Mouse (Mus musculus) limb, embryonic 12.5 days (tissue): ENCODE measurements around the gene Aipl1. TPM values are rescaled to one million over a fixed set of nuclear protein-coding genes. Genes with fewer than 3 reads are reported as not detected.

Experiments used
- ATAC-seq: fragments of 200-750 bp; cut with Nextera tagmentation; 2 replicates; pipeline ENCODE4 v1.8.0; 2017; ENCODE audit warnings: low read depth, moderate TSS enrichment; ENCODE audit not compliant: insufficient number of reproducible peaks, insufficient read depth, low FRiP score, low TSS enrichment
- H3K27ac ChIP-seq: fragments of 300-500 bp; sonication (generic); 2 replicates; pipeline ENCODE4 v1.5.1; 2016; ENCODE audit warnings: mild to moderate bottlenecking, moderate library complexity
- H3K27me3 ChIP-seq: fragments of 300-500 bp; sonication (generic); 2 replicates; pipeline ENCODE4 v1.6.1; 2016; ENCODE audit warnings: mild to moderate bottlenecking, moderate library complexity
- H3K36me3 ChIP-seq: fragments of 300-500 bp; sonication (generic); 2 replicates; pipeline ENCODE4 v1.6.1; 2016; ENCODE audit warnings: mild to moderate bottlenecking, moderate library complexity
- H3K4me1 ChIP-seq: fragments of 300-500 bp; sonication (generic); replicated peaks from 2 replicates; pipeline ENCODE4 v1.6.1; 2016
- H3K4me2 ChIP-seq: fragments of 300-500 bp; sonication (generic); 2 replicates; pipeline ENCODE4 v1.6.1; 2016; ENCODE audit warnings: mild to moderate bottlenecking, moderate library complexity
- H3K4me3 ChIP-seq: fragments of 300-500 bp; sonication (generic); replicated peaks from 2 replicates; pipeline ENCODE4 v1.5.1; 2016; ENCODE audit warnings: mild to moderate bottlenecking
- H3K9ac ChIP-seq: fragments of 300-500 bp; sonication (generic); replicated peaks from 2 replicates; pipeline ENCODE4 v1.6.1; 2016; ENCODE audit warnings: mild to moderate bottlenecking, moderate library complexity
- H3K9me3 ChIP-seq: fragments of 300-500 bp; sonication (generic); 2 replicates; pipeline ENCODE4 v1.6.1; 2016; ENCODE audit warnings: mild to moderate bottlenecking, moderate library complexity
- WGBS: fragments of 180-500 bp; shearing (Covaris S2); methylation state at CpG from one replicate; pipeline ENCODE4 v1.1.7; 2016; 5-methylcytosine and 5-hydroxymethylcytosine counted together
- polyA plus RNA-seq: library from polyadenylated mRNA; unstranded; fragments of >200 nt; fragmentation: Nextera tagmentation; extraction: Ambion mirVana; gene quantifications from 2 replicates; pipeline ENCODE4 v1.2.1, GENCODE M21; 2016

Aipl1 gene
- polyA plus RNA-seq = 0.31 and 0.32 TPM in 2 replicates

GRCm38 (mm10) chr11:72037409-72037808 lies at the start of gene Aipl1:
Gene Aipl1, minus strand, starts transcription at chr11:72037509.
- no peak for ATAC-seq

DNA sequence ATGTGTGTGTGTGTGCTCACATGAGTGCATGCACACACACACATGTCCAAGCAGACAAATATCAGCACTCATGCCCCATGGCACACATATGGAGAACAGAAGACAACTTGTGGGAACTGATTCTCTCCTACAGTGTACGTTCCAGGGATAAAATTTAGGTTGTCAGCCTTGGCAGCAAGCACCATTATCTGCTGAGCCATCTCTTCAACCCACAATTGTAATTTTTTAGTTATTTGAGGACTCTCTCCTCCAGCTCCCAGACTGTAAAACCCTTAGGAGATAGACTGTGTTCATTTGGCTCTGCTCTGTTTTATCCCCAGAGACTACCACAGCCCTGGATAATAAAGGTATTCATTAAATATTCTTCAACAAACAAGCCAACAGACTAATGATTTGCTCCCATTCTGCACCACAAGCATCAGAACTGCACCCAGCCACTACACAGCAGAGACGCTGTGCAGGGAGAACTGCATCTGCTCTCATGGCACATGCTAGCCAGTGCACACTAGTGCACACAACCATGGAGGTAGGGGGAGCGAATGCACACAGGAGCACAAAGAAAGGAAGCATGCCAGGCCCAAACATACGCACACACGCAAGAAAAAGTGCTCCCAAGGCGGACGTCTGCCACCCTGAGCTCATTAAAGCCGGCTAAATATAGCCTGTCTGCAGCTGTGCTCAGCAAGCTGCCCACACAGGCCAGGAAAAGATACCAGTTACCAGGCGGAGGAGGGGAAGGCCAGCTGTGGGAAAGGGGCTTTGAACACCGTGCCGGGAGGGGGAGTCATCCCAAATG lies 49.1 kb upstream of the Aipl1 start:
- H3K4me2 ChIP-seq = no peak overlapping the region
- H3K4me3 ChIP-seq = no peak overlapping the region
- ATAC-seq = peak; percentile 47; the same call in 1 of the 2 replicates
- H3K36me3 ChIP-seq = no peaks in the 10 kb centered on the region
- H3K27ac ChIP-seq = peak overlapping the region; percentile 78
- H3K4me1 ChIP-seq = peaks cover 19% of the 10 kb centered on the region
- no peaks in the 10 kb centered on the region for H3K27me3 ChIP-seq
- H3K9ac ChIP-seq = no peak overlapping the region; the same call in 1 of the 2 replicates
- no peaks in the 10 kb centered on the region for H3K9me3 ChIP-seq
- 21% methylated on average over 11 of the region's 11 CpGs for WGBS

More at GRCm38 (mm10) chr11:72037409-72037808, at the start of gene Aipl1:
- no peak within 1 kb of the TSS for H3K4me3 ChIP-seq
- H3K27ac ChIP-seq = no peak within 1 kb of the TSS
- H3K9me3 ChIP-seq = no peaks in the 10 kb centered on the region
- H3K4me2 ChIP-seq = no peak within 1 kb of the TSS
- peaks cover 8% of the 10 kb centered on the region for H3K4me1 ChIP-seq
- peaks cover 15% of the 10 kb centered on the region for H3K27me3 ChIP-seq
- no peak within 1 kb of the TSS for H3K9ac ChIP-seq
- no peaks in the 10 kb centered on the region for H3K36me3 ChIP-seq
- 72% methylated on average over 4 of the region's 4 CpGs for WGBS

DNA sequence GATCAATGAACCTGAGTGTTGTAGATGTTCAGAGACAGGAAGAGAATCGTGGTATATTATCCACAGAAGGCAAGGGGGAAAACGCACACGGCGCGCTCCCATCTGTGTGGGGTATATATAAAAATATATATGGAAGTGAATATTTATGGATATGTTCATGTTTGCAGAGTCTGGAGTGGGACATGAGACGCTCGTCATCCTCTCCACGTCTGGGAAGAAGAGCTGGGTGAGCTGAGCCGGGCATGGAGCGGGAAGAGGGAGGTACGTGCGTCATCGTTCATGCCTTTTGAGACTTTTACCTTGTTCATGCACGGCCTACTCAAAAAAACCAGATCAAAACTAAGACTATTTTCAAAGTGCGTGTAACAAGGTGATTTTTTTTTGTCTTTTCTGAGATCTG lies 47.0 kb upstream of the Aipl1 start:
- Histone ChIP-seq H3K4me1 (peaks cover 19% of the 10 kb centered on the region), H3K4me2 (no peak overlapping the region), H3K27ac (no peak overlapping the region), H3K36me3 (no peaks in the 10 kb centered on the region), H3K9me3 (no peaks in the 10 kb centered on the region), H3K9ac (no peak overlapping the region), H3K27me3 (no peaks in the 10 kb centered on the region), H3K4me3 (no peak overlapping the region)
- ATAC-seq = no peak
- WGBS = 94% methylated on average over 15 of the region's 15 CpGs

DNA sequence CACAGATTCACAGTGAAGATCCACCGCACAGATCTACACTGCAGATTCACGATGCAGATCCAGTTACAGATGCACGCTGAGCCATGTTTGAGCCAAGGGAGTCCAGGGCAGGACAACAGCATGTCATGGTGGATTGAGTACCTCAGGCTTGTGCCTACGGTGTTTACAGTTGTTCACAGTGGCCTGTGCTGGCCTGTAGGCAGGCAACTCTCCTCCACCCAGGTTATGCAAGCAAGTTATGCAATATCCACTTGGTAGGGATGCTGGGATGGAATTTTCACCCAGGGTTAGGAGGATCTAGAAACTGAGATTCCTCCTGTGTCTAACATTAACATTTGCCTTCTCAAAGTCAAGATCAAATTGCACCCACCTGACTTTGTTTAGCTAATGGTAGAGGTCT lies 45.3 kb upstream of the Aipl1 start:
- peaks cover 19% of the 10 kb centered on the region for H3K4me1 ChIP-seq
- H3K4me3 ChIP-seq = no peak overlapping the region
- H3K36me3 ChIP-seq = no peaks in the 10 kb centered on the region
- no peak overlapping the region for H3K4me2 ChIP-seq
- no peak for ATAC-seq
- H3K27ac ChIP-seq = no peak overlapping the region
- 87% methylated on average over 4 of the region's 4 CpGs for WGBS
- H3K9me3 ChIP-seq = no peaks in the 10 kb centered on the region
- H3K27me3 ChIP-seq = no peaks in the 10 kb centered on the region
- H3K9ac ChIP-seq = no peak overlapping the region

DNA sequence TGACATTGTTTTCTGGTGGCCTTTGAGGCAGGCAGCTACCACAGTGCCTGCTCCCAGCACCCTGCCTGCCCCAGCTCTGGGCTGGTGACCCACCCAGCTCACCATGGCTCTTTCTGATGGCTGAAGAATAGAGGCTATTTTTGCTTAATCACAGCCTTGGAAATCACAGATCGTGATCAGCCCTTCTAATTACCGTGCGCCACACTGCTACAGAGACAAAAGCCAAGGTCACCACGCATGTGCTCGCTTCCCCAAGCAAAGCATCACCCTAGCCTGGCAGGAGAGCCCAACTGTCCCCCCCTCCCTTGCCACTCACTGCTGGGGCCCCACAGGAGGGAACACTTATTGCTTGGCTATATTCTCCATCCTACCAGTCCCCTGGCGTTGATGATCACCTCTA lies 43.2 kb upstream of the Aipl1 start:
- Histone ChIP-seq H3K4me2 (no peak overlapping the region), H3K4me3 (no peak overlapping the region), H3K9ac (no peak overlapping the region), H3K27me3 (no peaks in the 10 kb centered on the region), H3K36me3 (no peaks in the 10 kb centered on the region), H3K4me1 (no peaks in the 10 kb centered on the region), H3K27ac (no peak overlapping the region), H3K9me3 (no peaks in the 10 kb centered on the region)
- ATAC-seq = no peak
- WGBS = 88% methylated on average over 6 of the region's 6 CpGs

DNA sequence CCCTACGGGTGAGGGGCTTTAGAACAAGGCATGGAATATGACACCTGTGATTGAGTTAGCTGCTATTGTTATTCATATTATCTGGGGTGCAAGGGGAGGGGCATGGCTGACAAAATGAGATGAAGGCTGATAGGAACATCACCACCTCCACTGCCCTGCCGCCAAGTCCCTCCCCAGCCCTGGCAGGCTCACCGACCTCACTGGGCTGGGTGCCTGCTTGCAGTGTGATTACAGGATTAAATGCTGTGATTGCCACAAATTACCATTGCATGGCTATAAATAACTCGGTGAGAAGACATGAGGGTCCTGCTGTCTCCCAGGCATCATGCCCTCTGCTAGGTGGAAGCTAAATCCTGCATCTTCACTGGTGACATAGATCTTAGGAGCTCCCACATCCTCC lies 41.3 kb upstream of the Aipl1 start:
- no peaks in the 10 kb centered on the region for H3K9me3 ChIP-seq
- no peak overlapping the region for H3K4me2 ChIP-seq
- WGBS = 57% methylated on average over 4 of the region's 4 CpGs
- H3K36me3 ChIP-seq = no peaks in the 10 kb centered on the region
- no peak overlapping the region for H3K27ac ChIP-seq
- no peak overlapping the region for H3K9ac ChIP-seq
- H3K27me3 ChIP-seq = no peaks in the 10 kb centered on the region
- H3K4me3 ChIP-seq = no peak overlapping the region
- ATAC-seq = no peak
- no peaks in the 10 kb centered on the region for H3K4me1 ChIP-seq

- no peaks in the 10 kb centered on the region for H3K27me3 ChIP-seq
- H3K4me3 ChIP-seq = no peak overlapping the region
- H3K36me3 ChIP-seq = no peaks in the 10 kb centered on the region
- no peak overlapping the region for H3K9ac ChIP-seq
- H3K4me1 ChIP-seq = no peaks in the 10 kb centered on the region
- H3K9me3 ChIP-seq = no peaks in the 10 kb centered on the region
- no peak overlapping the region for H3K4me2 ChIP-seq
- 44% methylated on average over 3 of the region's 3 CpGs for WGBS
- H3K27ac ChIP-seq = no peak overlapping the region
- ATAC-seq = no peak
Observed at GRCm38 (mm10) chr11:72078056-72078455, 40.7 kb upstream of the Aipl1 start.

- H3K27ac ChIP-seq = no peak overlapping the region
- H3K27me3 ChIP-seq = no peaks in the 10 kb centered on the region
- no peak for ATAC-seq
- WGBS = 76% methylated on average over 13 of the region's 13 CpGs
- H3K4me1 ChIP-seq = no peaks in the 10 kb centered on the region
- H3K4me3 ChIP-seq = no peak overlapping the region
- H3K9me3 ChIP-seq = no peaks in the 10 kb centered on the region
- H3K36me3 ChIP-seq = no peaks in the 10 kb centered on the region
- no peak overlapping the region for H3K9ac ChIP-seq
- no peak overlapping the region for H3K4me2 ChIP-seq
Observed at GRCm38 (mm10) chr11:72074230-72074629, 36.9 kb upstream of the Aipl1 start.

GRCm38 (mm10) chr11:72072331-72072905 lies 35.1 kb upstream of the Aipl1 start:
- H3K9me3 ChIP-seq = no peaks in the 10 kb centered on the region
- H3K4me2 ChIP-seq = no peak overlapping the region
- H3K4me3 ChIP-seq = no peak overlapping the region
- ATAC-seq = no peak
- H3K27ac ChIP-seq = no peak overlapping the region
- WGBS = 16% methylated on average over 6 of the region's 6 CpGs
- H3K27me3 ChIP-seq = no peaks in the 10 kb centered on the region
- no peaks in the 10 kb centered on the region; the same call in 1 of the 2 replicates for H3K4me1 ChIP-seq
- no peaks in the 10 kb centered on the region for H3K36me3 ChIP-seq
- H3K9ac ChIP-seq = no peak overlapping the region

DNA sequence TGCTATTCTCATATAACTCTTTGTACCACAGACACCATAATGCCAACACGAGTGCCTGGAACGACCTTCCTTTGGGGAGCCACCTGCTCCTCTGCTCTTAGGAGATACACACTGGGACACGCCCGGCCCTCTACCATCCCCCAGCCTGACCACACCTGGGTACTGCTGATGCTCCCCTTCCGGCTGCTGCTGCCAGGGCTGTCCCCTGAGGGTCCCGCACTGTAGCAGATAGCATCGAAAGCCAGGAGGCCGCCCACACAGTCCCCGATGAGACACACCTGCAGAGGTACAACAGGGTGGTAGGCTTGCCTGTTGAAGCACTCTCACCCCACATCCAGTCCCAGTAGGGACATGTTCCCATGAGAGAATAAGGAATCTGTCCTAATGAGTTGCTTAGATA lies 33.4 kb upstream of the Aipl1 start:
- H3K36me3 ChIP-seq = no peaks in the 10 kb centered on the region
- no peak overlapping the region for H3K4me3 ChIP-seq
- H3K9ac ChIP-seq = no peak overlapping the region
- ATAC-seq = no peak
- H3K27ac ChIP-seq = no peak overlapping the region
- 84% methylated on average over 9 of the region's 9 CpGs for WGBS
- H3K4me1 ChIP-seq = peaks cover 5% of the 10 kb centered on the region; the same call in 1 of the 2 replicates
- no peaks in the 10 kb centered on the region for H3K9me3 ChIP-seq
- H3K4me2 ChIP-seq = no peak overlapping the region
- no peaks in the 10 kb centered on the region for H3K27me3 ChIP-seq

- Histone ChIP-seq H3K9ac (no peak overlapping the region), H3K27ac (no peak overlapping the region), H3K27me3 (no peaks in the 10 kb centered on the region), H3K4me2 (no peak overlapping the region), H3K36me3 (no peaks in the 10 kb centered on the region), H3K4me3 (no peak overlapping the region), H3K9me3 (peaks cover 17% of the 10 kb centered on the region), H3K4me1 (peaks cover 5% of the 10 kb centered on the region; the same call in 1 of the 2 replicates)
- ATAC-seq = no peak
- WGBS = 58% methylated on average over 7 of the region's 7 CpGs
Observed at GRCm38 (mm10) chr11:72068026-72068425, 30.7 kb upstream of the Aipl1 start.
